Mouse (Mus musculus) MEL (cell line): ENCODE data around the gene Rasgef1b. TPM values are rescaled to one million over a fixed set of nuclear protein-coding genes. Genes with fewer than 3 reads are reported as not detected.

Experiments used
- DNase-seq: peaks from one replicate; pipeline ENCODE4 v3.0.0; 2011; ENCODE audit warnings: low read depth, low spot score
- H3K27ac ChIP-seq: 2 replicates; pipeline ENCODE4 v1.5.1; 2012; ENCODE audit warnings: low read depth, mild to moderate bottlenecking, control low read depth, low read length, moderate library complexity; ENCODE audit not compliant: control insufficient read depth
- H3K27me3 ChIP-seq, 2 experiments: fragments of 150-350 bp in 1 of 2; sonication (generic) in 1 of 2; 2 replicates each; pipeline ENCODE4 v1.6.1; 2012; ENCODE audit warnings: low read length in 2 of 2, mild to moderate bottlenecking in 2 of 2, improper control_type of control experiment in 1 of 2, moderate library complexity in 1 of 2; ENCODE audit not compliant: insufficient read depth in 2 of 2, control insufficient read depth in 1 of 2
- H3K36me3 ChIP-seq, 2 experiments: 2 replicates each; pipeline ENCODE4 v1.6.1; 2012 to 2014; ENCODE audit warnings: low read length in 2 of 2, improper control_type of control experiment in 1 of 2, inconsistent platforms in 1 of 2, mild to moderate bottlenecking in 1 of 2; ENCODE audit not compliant: insufficient read depth in 2 of 2, control insufficient read depth in 1 of 2
- H3K4me1 ChIP-seq, 2 experiments: fragments of 150-350 bp in 1 of 2; sonication (generic) in 1 of 2; 2 replicates each; pipeline ENCODE4 v1.6.1; 2012; ENCODE audit warnings: low read length in 2 of 2, improper control_type of control experiment in 1 of 2, mild to moderate bottlenecking in 1 of 2; ENCODE audit not compliant: insufficient read depth in 2 of 2, control insufficient read depth in 1 of 2
- H3K4me3 ChIP-seq, 2 experiments: fragments of 150-350 bp in 1 of 2; sonication (generic) in 1 of 2; 2 replicates each; pipeline ENCODE4 v1.5.1; 2012; ENCODE audit warnings: low read depth in 2 of 2, low read length in 2 of 2, mild to moderate bottlenecking in 2 of 2, moderate library complexity in 2 of 2, control low read depth in 1 of 2, improper control_type of control experiment in 1 of 2; ENCODE audit not compliant: control insufficient read depth in 1 of 2, insufficient read depth in 1 of 2
- H3K79me2 ChIP-seq: 2 replicates; pipeline ENCODE4 v1.6.1; 2012; ENCODE audit warnings: mild to moderate bottlenecking, low read length, moderate library complexity; ENCODE audit not compliant: control insufficient read depth, poor library complexity, insufficient read depth
- H3K9ac ChIP-seq: 2 replicates; pipeline ENCODE4 v1.6.1; 2012; ENCODE audit warnings: low read depth, mild to moderate bottlenecking, control low read depth, low read length, moderate library complexity; ENCODE audit not compliant: control insufficient read depth, poor library complexity, severe bottlenecking
- H3K9me3 ChIP-seq: fragments of 150-350 bp; sonication (generic); replicated peaks from 2 replicates; pipeline ENCODE4 v1.6.1; 2012; ENCODE audit warnings: mild to moderate bottlenecking, low read length, improper control_type of control experiment, moderate library complexity; ENCODE audit not compliant: insufficient read depth
- CHD2 ChIP-seq: IDR thresholded peaks from 2 replicates; pipeline ENCODE4 v1.6.1; 2011; ENCODE audit warnings: low read length, improper control_type of control experiment
- CTCF ChIP-seq, 3 experiments: IDR thresholded peaks in 2 of 3; conservative IDR thresholded peaks in 1 of 3; 2 replicates each; pipeline ENCODE4 v1.5.1; 2011 to 2012; ENCODE audit warnings: low read length in 3 of 3, low read depth in 2 of 3, mild to moderate bottlenecking in 2 of 3, improper control_type of control experiment in 1 of 3, inconsistent platforms in 1 of 3, mixed read lengths in 1 of 3, moderate library complexity in 1 of 3; ENCODE audit not compliant: control insufficient read depth in 1 of 3, insufficient read depth in 1 of 3, poor library complexity in 1 of 3, severe bottlenecking in 1 of 3
- E2F4 ChIP-seq: IDR thresholded peaks from 2 replicates; pipeline ENCODE4 v1.6.1; 2011; ENCODE audit warnings: low read depth, low read length, improper control_type of control experiment, borderline replicate concordance
- ELF1 ChIP-seq: IDR thresholded peaks from 2 replicates; pipeline ENCODE4 v1.6.1; 2014; ENCODE audit warnings: low read depth, mild to moderate bottlenecking, inconsistent platforms, low read length, improper control_type of control experiment, moderate library complexity
- EP300 ChIP-seq, 2 experiments: IDR thresholded peaks; 2 replicates each; pipeline ENCODE4 v1.6.1; 2011; ENCODE audit warnings: improper control_type of control experiment in 2 of 2, low read length in 2 of 2, low read depth in 1 of 2, mild to moderate bottlenecking in 1 of 2
- ETS1 ChIP-seq: IDR thresholded peaks from 2 replicates; pipeline ENCODE4 v1.6.1; 2012; ENCODE audit warnings: low read depth, mild to moderate bottlenecking, inconsistent platforms, low read length, improper control_type of control experiment, moderate library complexity
- GABPA ChIP-seq: IDR thresholded peaks from 2 replicates; pipeline ENCODE4 v1.6.1; 2012; ENCODE audit warnings: low read depth, mild to moderate bottlenecking, inconsistent platforms, low read length, improper control_type of control experiment, moderate library complexity
- HCFC1 ChIP-seq: IDR thresholded peaks from 2 replicates; pipeline ENCODE4 v1.6.1; 2012; ENCODE audit warnings: low read depth, mild to moderate bottlenecking, inconsistent platforms, low read length, improper control_type of control experiment, moderate library complexity
- MAZ ChIP-seq: IDR thresholded peaks from 2 replicates; pipeline ENCODE4 v1.6.1; 2012; ENCODE audit warnings: low read depth, mild to moderate bottlenecking, inconsistent platforms, low read length, improper control_type of control experiment
- MEF2A ChIP-seq: IDR thresholded peaks from 2 replicates; pipeline ENCODE4 v1.6.1; 2014; ENCODE audit warnings: low read depth, mild to moderate bottlenecking, inconsistent platforms, low read length, improper control_type of control experiment; ENCODE audit not compliant: poor library complexity, insufficient replicate concordance, severe bottlenecking; ENCODE audit errors: extremely low read depth
- MXI1 ChIP-seq: IDR thresholded peaks from 2 replicates; pipeline ENCODE4 v1.6.1; 2011; ENCODE audit warnings: mild to moderate bottlenecking, low read depth, low read length, improper control_type of control experiment
- MYC ChIP-seq: IDR thresholded peaks from 2 replicates; pipeline ENCODE4 v1.6.1; 2011; ENCODE audit warnings: low read depth, mild to moderate bottlenecking, low read length, improper control_type of control experiment, moderate library complexity
- POLR2AphosphoS2 ChIP-seq: IDR thresholded peaks from 2 replicates; pipeline ENCODE4 v1.6.1; 2011; ENCODE audit warnings: low read length, improper control_type of control experiment
- UBTF ChIP-seq: IDR thresholded peaks from 2 replicates; pipeline ENCODE4 v1.6.1; 2012; ENCODE audit warnings: low read depth, mild to moderate bottlenecking, inconsistent platforms, low read length, improper control_type of control experiment, moderate library complexity, borderline replicate concordance; ENCODE audit not compliant: insufficient read depth
- USF1 ChIP-seq: IDR thresholded peaks from 2 replicates; pipeline ENCODE4 v1.6.1; 2014; ENCODE audit warnings: low read depth, mild to moderate bottlenecking, inconsistent platforms, low read length, improper control_type of control experiment, moderate library complexity
- USF2 ChIP-seq, 2 experiments: IDR thresholded peaks; 2 replicates each; pipeline ENCODE4 v1.6.1; 2011 to 2012; ENCODE audit warnings: improper control_type of control experiment in 2 of 2, low read length in 2 of 2, borderline replicate concordance in 1 of 2, inconsistent platforms in 1 of 2, low read depth in 1 of 2, mild to moderate bottlenecking in 1 of 2; ENCODE audit not compliant: insufficient read depth in 1 of 2
- ZC3H11A ChIP-seq: IDR thresholded peaks from 2 replicates; pipeline ENCODE4 v1.6.1; 2012; ENCODE audit warnings: low read depth, mild to moderate bottlenecking, inconsistent platforms, low read length, improper control_type of control experiment
- ZKSCAN1 ChIP-seq: IDR thresholded peaks from 2 replicates; pipeline ENCODE4 v1.6.1; 2012; ENCODE audit warnings: low read depth, mild to moderate bottlenecking, inconsistent platforms, low read length, improper control_type of control experiment, moderate library complexity
- ZMIZ1 ChIP-seq: IDR thresholded peaks from 2 replicates; pipeline ENCODE4 v1.6.1; 2012; ENCODE audit warnings: low read depth, mild to moderate bottlenecking, inconsistent platforms, low read length, improper control_type of control experiment, moderate library complexity
- polyA plus RNA-seq, 2 experiments: library from polyadenylated mRNA; stranded (reverse) in 1 of 2; unstranded in 1 of 2; fragments of >175 nt in 1 of 2; fragments of >200 nt in 1 of 2; gene quantifications; 2 replicates each; pipeline versions ENCODE4 v1.2.1 to v1.2.4; 2012; ENCODE audit warnings: low replicate concordance in 2 of 2, low read depth in 1 of 2; ENCODE audit not compliant: insufficient read length in 2 of 2, insufficient read depth in 1 of 2, missing spikeins in 1 of 2
- total RNA-seq: library from RNA; depleted of rRNA; stranded (reverse); fragments of 300-350 nt; gene quantifications from 2 replicates; pipeline ENCODE4 v1.2.3, GENCODE M21; 2012

Gene Rasgef1b
- total and polyA plus RNA-seq, 3 experiments: not detected

DNA sequence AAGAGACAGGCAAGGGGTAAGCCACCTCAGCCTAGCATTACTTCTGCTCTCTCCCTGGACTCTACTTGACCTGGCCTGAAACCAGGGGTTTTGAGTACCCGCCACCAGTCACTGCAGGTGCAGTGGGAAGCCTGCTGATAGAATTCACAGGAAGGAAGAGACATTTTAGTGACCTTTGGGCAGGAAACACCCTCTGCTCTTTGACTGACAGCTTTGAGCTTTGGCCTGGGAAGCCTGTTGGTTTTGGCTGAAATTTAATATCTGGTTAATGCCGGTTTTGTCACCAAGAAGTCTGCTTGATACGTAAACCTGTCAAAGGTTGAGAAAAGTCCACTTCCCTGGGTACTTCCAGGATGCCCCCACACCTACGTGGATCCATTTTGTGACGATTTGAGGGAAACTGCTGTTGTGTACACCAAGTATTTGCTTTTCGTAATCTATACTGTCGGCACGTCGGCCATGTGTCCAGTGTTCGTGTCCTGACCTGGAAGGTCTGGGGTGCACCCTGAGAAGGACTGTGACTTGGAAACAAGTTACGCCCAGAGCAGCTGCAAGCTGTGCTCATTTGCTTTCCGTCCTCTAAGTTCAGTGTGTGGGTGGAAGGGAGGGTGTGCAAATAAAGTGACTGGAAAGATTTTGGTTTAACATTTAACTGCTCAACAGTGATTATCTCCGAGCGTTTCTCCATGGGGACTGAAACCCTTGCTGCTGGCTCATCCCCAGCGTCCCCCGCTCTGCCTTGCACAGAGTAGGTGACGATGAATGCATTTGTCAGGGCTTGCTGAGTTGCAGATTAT, 341.5 kb downstream of the Rasgef1b start:
- H3K27ac ChIP-seq: no peak overlapping the region
- no peak overlapping the region for H3K9ac ChIP-seq
- no peak for DNase-seq
- no peak for TF ChIP-seq EP300 (IDR thresholded peaks at IDR 0.05; ENCODE audit: low read depth in 1 of 2, low read length in 2 of 2)
- TF ChIP-seq ELF1: no peak
- no peak for TF ChIP-seq E2F4
- TF ChIP-seq USF1: no peak
- TF ChIP-seq MYC: no peak
- no peak for TF ChIP-seq MAZ
- TF ChIP-seq ZC3H11A: no peak
- TF ChIP-seq CTCF (IDR thresholded peaks at IDR 0.05 in 2 of 3, conservative IDR thresholded peaks at IDR 0.05 in 1 of 3; ENCODE audit: control insufficient read depth in 1 of 3, insufficient read depth in 1 of 3, low read depth in 2 of 3, low read length in 3 of 3, poor library complexity in 1 of 3, severe bottlenecking in 1 of 3): no peak
- no peak for TF ChIP-seq USF2 (IDR thresholded peaks at IDR 0.05; ENCODE audit: borderline replicate concordance in 1 of 2, insufficient read depth in 1 of 2, low read depth in 1 of 2, low read length in 2 of 2)
- no peak for TF ChIP-seq CHD2
- no peak for TF ChIP-seq POLR2AphosphoS2
- no peak for TF ChIP-seq UBTF
- no peak for TF ChIP-seq GABPA
- TF ChIP-seq ETS1: no peak
- no peak for TF ChIP-seq ZKSCAN1
- TF ChIP-seq HCFC1: no peak
- H3K4me3 ChIP-seq: no peak overlapping the region
- H3K9me3 ChIP-seq: no peaks in the 10 kb centered on the region
- no peaks in the 10 kb centered on the region for H3K4me1 ChIP-seq
- H3K79me2 ChIP-seq: no peaks in the 10 kb centered on the region
- H3K27me3 ChIP-seq: no peaks in the 10 kb centered on the region
- no peaks in the 10 kb centered on the region for H3K36me3 ChIP-seq

DNA sequence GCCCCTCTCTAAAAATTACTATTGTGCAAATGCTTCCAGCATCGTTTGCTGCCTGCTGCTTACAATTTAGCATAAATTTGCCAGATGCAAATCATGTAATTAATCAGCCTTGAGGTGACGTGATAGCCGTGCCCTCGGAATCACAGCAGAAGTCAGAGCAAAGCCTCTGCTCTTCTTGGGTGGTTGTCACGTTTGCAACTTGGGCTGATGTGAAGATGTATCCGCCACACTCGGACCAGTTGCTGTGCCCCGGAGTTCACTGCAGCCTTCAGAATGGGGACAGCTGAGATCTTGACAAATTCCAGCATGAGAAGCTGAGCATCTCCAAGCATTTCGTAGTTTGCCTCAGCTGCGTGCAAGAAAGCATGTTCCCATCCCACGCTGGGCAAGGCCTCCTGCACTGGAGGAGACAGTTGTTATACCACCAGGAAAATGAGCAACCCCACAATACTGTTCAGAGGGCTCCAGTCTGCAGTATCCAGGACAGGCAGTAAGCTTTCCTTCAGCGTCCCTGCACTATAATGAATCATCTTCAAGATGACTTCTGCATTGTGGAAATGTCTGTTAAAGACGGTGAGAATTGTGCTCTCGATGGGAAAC, 342.5 kb downstream of the Rasgef1b start:
- H3K9me3 ChIP-seq: no peaks in the 10 kb centered on the region

More for the DNA sequence above, 342.5 kb downstream of the Rasgef1b start:
- no peaks in the 10 kb centered on the region for H3K36me3 ChIP-seq
- H3K27me3 ChIP-seq: no peaks in the 10 kb centered on the region
- TF ChIP-seq GABPA (no peak), USF2 (IDR thresholded peaks at IDR 0.05; ENCODE audit: borderline replicate concordance in 1 of 2, insufficient read depth in 1 of 2, low read depth in 1 of 2, low read length in 2 of 2) (no peak), MXI1 (no peak), ELF1 (no peak), HCFC1 (no peak), ZMIZ1 (no peak), E2F4 (no peak), MEF2A (no peak)
- TF ChIP-seq, all 39 proteins: peak for 0
- H3K9ac ChIP-seq: no peak overlapping the region
- H3K4me1 ChIP-seq: no peaks in the 10 kb centered on the region
- no peak overlapping the region for H3K4me3 ChIP-seq
- no peaks in the 10 kb centered on the region for H3K79me2 ChIP-seq
- DNase-seq: no peak
- H3K27ac ChIP-seq: no peak overlapping the region
